Mouse (Mus musculus): ENCODE measurements at regions not wholly inside any gene's neighbourhood (a gene's known extent, or its start where the extent isn't known, plus 50 kb on each side); places are given as distances from the start of the nearest gene placed in this dataset.

- ATAC-seq (replicated peaks; ENCODE audit: low FRiP score, low read depth) (no peak), DNase-seq (ENCODE audit: low spot score) (no peak)
- no peak for TF ChIP-seq CTCF (IDR thresholded peaks at IDR 0.05; ENCODE audit: low read depth)
- no peak overlapping the region for H3K27ac ChIP-seq
- no peaks in the 10 kb centered on the region for H3K9me3 ChIP-seq (replicated peaks; ENCODE audit: low read length)
- H3K36me3 ChIP-seq (ENCODE audit: insufficient read depth, low read length), result no peaks in the 10 kb centered on the region
- no peak overlapping the region for H3K4me2 ChIP-seq (ENCODE audit: low read length)
- H3K9ac ChIP-seq (ENCODE audit: low read depth, low read length), result no peak overlapping the region
- 0 out of 2 replicates have a peak, but pooled peaks cover under 1% of the 10 kb centered on the region for H3K4me1 ChIP-seq (replicated peaks; ENCODE audit: insufficient read depth, low read length)
- no peak overlapping the region for H3K4me3 ChIP-seq (replicated peaks; ENCODE audit: low read depth, low read length)
- no peaks in the 10 kb centered on the region for H3K27me3 ChIP-seq (ENCODE audit: insufficient read depth, low read length)
- 92% methylated on average over 4 of the region's 4 CpGs for WGBS
Observed at GRCm38 (mm10) chr13:28497483-28497882, 240.2 kb downstream of the Gm11361 start.

- DNase-seq (ENCODE audit: low spot score), result no peak
- H3K4me1 ChIP-seq (replicated peaks; ENCODE audit: insufficient read depth, low read length), result no peaks in the 10 kb centered on the region
- H3K27me3 ChIP-seq (ENCODE audit: insufficient read depth, low read length), result no peaks in the 10 kb centered on the region
- no peak for TF ChIP-seq CTCF (IDR thresholded peaks at IDR 0.05; ENCODE audit: low read depth)
- H3K4me3 ChIP-seq (replicated peaks; ENCODE audit: low read depth, low read length), result no peak overlapping the region
- H3K27ac ChIP-seq, result no peak overlapping the region
- no peak overlapping the region for H3K9ac ChIP-seq (ENCODE audit: low read depth, low read length)
- WGBS, result 88% methylated on average over 2 of the region's 2 CpGs
- H3K36me3 ChIP-seq (ENCODE audit: insufficient read depth, low read length), result no peaks in the 10 kb centered on the region
- no peaks in the 10 kb centered on the region for H3K9me3 ChIP-seq (replicated peaks; ENCODE audit: low read length)
- no peak for ATAC-seq (replicated peaks; ENCODE audit: low FRiP score, low read depth)
- H3K4me2 ChIP-seq (ENCODE audit: low read length), result no peak overlapping the region
Observed at GRCm38 (mm10) chr13:28492015-28492414, 234.7 kb downstream of the Gm11361 start.

DNA sequence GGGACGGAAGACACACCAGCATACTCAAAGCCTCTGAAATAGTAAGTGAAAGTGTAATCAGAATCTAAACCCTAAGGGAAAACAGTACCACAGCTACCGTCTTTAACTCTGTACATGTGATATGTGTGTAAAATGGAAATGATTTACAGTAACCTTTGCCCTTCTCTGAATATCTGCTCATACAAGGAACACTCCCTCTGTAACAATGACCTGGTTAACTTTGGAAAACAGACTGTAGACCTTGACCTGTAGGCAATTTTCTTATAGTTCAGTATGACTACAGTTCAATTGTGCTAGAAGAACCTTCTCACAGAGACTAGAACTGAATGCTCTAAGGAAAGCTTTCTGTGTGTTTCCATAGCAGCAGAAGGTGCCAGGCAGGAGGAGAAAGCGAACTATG is 226.4 kb downstream of the Gm11361 start:
- WGBS, result 65% methylated on average over 3 of the region's 3 CpGs
- H3K36me3 ChIP-seq (ENCODE audit: insufficient read depth, low read length), result no peaks in the 10 kb centered on the region
- no peaks in the 10 kb centered on the region for H3K27me3 ChIP-seq (ENCODE audit: insufficient read depth, low read length)
- no peak overlapping the region for H3K27ac ChIP-seq
- DNase-seq (ENCODE audit: low spot score) (peak; percentile 27), ATAC-seq (replicated peaks; ENCODE audit: low FRiP score, low read depth) (no peak)
- TF ChIP-seq CTCF (IDR thresholded peaks at IDR 0.05; ENCODE audit: low read depth), result no peak
- no peak overlapping the region for H3K9ac ChIP-seq (ENCODE audit: low read depth, low read length)
- no peaks in the 10 kb centered on the region; the same call in 1 of the 2 replicates for H3K4me1 ChIP-seq (replicated peaks; ENCODE audit: insufficient read depth, low read length)
- no peaks in the 10 kb centered on the region for H3K9me3 ChIP-seq (replicated peaks; ENCODE audit: low read length)
- no peak overlapping the region for H3K4me3 ChIP-seq (replicated peaks; ENCODE audit: low read depth, low read length)
- H3K4me2 ChIP-seq (ENCODE audit: low read length), result no peak overlapping the region

DNA sequence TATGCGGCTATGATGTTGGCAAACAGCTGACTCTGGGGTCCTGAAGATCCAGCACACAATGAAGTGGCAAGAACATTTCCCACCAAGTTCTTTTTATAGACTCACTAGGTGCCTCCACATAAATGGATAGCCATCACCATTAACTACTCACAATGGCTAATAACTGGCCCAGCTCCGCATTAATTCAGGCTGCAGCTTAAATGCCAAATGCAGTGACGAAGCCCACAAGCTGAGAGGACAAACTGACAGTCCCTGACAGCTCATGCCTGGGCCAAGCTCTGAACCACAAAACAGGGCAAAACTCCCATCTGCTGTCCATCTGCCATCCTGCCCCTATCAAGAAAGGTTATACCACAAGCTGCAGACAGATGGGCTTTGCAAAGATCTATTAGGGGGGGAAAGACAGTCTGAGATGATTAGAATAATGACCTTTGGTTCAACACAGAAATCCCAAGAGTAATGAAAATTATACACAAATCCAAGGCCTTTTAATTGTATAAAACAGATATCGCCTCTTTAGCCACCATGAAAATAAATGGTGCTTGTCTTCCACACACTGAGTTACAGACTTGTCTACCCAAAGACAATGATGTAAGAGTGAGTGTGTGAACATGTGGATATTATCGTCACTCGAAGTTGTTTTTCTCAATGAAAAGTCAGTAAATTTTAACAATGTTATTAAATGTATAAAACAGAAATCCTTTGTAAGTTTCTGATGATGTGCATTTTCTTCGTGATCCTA is 224.1 kb downstream of the Gm11361 start:
- Histone ChIP-seq H3K36me3 (ENCODE audit: insufficient read depth, low read length) (no peaks in the 10 kb centered on the region), H3K27me3 (ENCODE audit: insufficient read depth, low read length) (no peaks in the 10 kb centered on the region), H3K4me3 (replicated peaks; ENCODE audit: low read depth, low read length) (no peak overlapping the region), H3K27ac (no peak overlapping the region), H3K9ac (ENCODE audit: low read depth, low read length) (no peak overlapping the region), H3K4me2 (ENCODE audit: low read length) (no peak overlapping the region), H3K9me3 (replicated peaks; ENCODE audit: low read length) (no peaks in the 10 kb centered on the region), H3K4me1 (replicated peaks; ENCODE audit: insufficient read depth, low read length) (no peaks in the 10 kb centered on the region; the same call in 1 of the 2 replicates)
- DNase-seq (ENCODE audit: low spot score), result no peak
- WGBS, result 81% methylated on average over 7 of the region's 7 CpGs
- no peak for ATAC-seq (replicated peaks; ENCODE audit: low FRiP score, low read depth)
- TF ChIP-seq CTCF (IDR thresholded peaks at IDR 0.05; ENCODE audit: low read depth), result no peak

- H3K4me2 ChIP-seq (ENCODE audit: low read length), result no peak overlapping the region
- no peak for TF ChIP-seq CTCF (IDR thresholded peaks at IDR 0.05; ENCODE audit: low read depth)
- no peak for ATAC-seq (replicated peaks; ENCODE audit: low FRiP score, low read depth)
- no peaks in the 10 kb centered on the region for H3K9me3 ChIP-seq (replicated peaks; ENCODE audit: low read length)
- H3K27ac ChIP-seq, result no peak overlapping the region
- H3K36me3 ChIP-seq (ENCODE audit: insufficient read depth, low read length), result no peaks in the 10 kb centered on the region
- no peak overlapping the region for H3K9ac ChIP-seq (ENCODE audit: low read depth, low read length)
- H3K4me3 ChIP-seq (replicated peaks; ENCODE audit: low read depth, low read length), result no peak overlapping the region
- H3K27me3 ChIP-seq (ENCODE audit: insufficient read depth, low read length), result no peaks in the 10 kb centered on the region
- no peaks in the 10 kb centered on the region for H3K4me1 ChIP-seq (replicated peaks; ENCODE audit: insufficient read depth, low read length)
- WGBS, result 86% methylated on average over 2 of the region's 2 CpGs
- DNase-seq (ENCODE audit: low spot score), result no peak
Observed at GRCm38 (mm10) chr13:28466151-28466550, 208.8 kb downstream of the Gm11361 start.

DNA sequence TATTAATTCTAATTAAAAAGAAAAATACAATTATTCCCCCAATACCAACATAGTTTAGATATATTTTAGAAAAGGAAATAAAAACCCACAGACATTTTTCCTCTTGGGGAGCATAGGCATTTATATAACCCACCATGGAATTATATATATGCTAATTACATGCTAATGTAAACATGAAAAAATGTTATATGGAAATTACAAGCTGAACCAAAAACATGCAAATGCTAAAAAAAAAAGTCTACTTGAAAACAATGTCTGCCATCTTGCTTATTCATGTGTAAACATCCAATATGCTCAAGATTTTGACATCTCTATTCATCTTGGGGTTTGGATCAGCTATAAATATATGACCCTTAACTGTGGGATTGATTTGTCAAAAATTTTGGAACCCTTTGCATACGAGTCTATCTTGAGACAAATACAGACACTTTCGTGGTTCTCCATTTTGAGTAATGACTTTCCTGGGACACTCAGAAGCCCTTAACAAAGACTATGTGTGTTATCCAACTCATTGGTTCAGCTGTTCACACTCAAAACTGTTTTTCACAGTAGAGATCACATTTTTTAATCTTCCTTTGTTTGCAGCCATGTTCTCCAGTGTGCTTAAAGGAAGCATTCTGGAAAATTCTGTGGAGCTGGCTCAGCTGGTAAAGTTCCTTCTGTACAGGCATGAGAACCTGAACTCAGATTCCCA is 208.0 kb downstream of the Gm11361 start:
- no peak for TF ChIP-seq CTCF (IDR thresholded peaks at IDR 0.05; ENCODE audit: low read depth)
- 89% methylated on average over 2 of the region's 2 CpGs for WGBS
- no peaks in the 10 kb centered on the region for H3K4me1 ChIP-seq (replicated peaks; ENCODE audit: insufficient read depth, low read length)
- DNase-seq (ENCODE audit: low spot score) (no peak), ATAC-seq (replicated peaks; ENCODE audit: low FRiP score, low read depth) (no peak)
- no peaks in the 10 kb centered on the region for H3K36me3 ChIP-seq (ENCODE audit: insufficient read depth, low read length)
- H3K9ac ChIP-seq (ENCODE audit: low read depth, low read length), result no peak overlapping the region
- no peaks in the 10 kb centered on the region for H3K27me3 ChIP-seq (ENCODE audit: insufficient read depth, low read length)
- H3K9me3 ChIP-seq (replicated peaks; ENCODE audit: low read length), result no peaks in the 10 kb centered on the region
- no peak overlapping the region for H3K4me3 ChIP-seq (replicated peaks; ENCODE audit: low read depth, low read length)
- H3K4me2 ChIP-seq (ENCODE audit: low read length), result no peak overlapping the region
- H3K27ac ChIP-seq, result no peak overlapping the region
